Mouse (Mus musculus) forebrain, embryonic 14.5 days (tissue): ENCODE measurements at regions not wholly inside any gene's neighbourhood (a gene's known extent, or its start where the extent isn't known, plus 50 kb on each side); places are given as distances from the start of the nearest gene placed in this dataset.
A peak's percentile ranks its signal among the peaks of the same experiment; 100 is the strongest.

Source experiments
- ATAC-seq: fragments of 200-750 bp; cut with Nextera tagmentation; 2 replicates; pipeline ENCODE4 v1.8.0; 2017; ENCODE audit warnings: mild to moderate bottlenecking, moderate library complexity
- DNase-seq: peaks from one replicate; pipeline ENCODE4 v3.0.0-alpha.2; 2015; ENCODE audit warnings: low spot score
- H3K27ac ChIP-seq: fragments of 300-500 bp; sonication (generic); 2 replicates; pipeline ENCODE4 v1.5.1; 2014; ENCODE audit warnings: low read depth, mild to moderate bottlenecking, control low read depth, low read length, moderate library complexity
- H3K27me3 ChIP-seq: fragments of 300-500 bp; sonication (generic); replicated peaks from 2 replicates; pipeline ENCODE4 v1.6.1; 2014; ENCODE audit warnings: low read length, control low read depth, mixed read lengths; ENCODE audit not compliant: control insufficient read depth, insufficient read depth
- H3K36me3 ChIP-seq: fragments of 300-500 bp; sonication (generic); 2 replicates; pipeline ENCODE4 v1.6.1; 2014; ENCODE audit warnings: low read length, control low read depth; ENCODE audit not compliant: control insufficient read depth, insufficient read depth
- H3K4me1 ChIP-seq: fragments of 300-500 bp; sonication (generic); 2 replicates; pipeline ENCODE4 v1.6.1; 2014; ENCODE audit warnings: antibody characterized with exemption, low read length, control low read depth; ENCODE audit not compliant: control insufficient read depth, insufficient read depth
- H3K4me2 ChIP-seq: fragments of 300-500 bp; sonication (generic); 2 replicates; pipeline ENCODE4 v1.6.1; 2014; ENCODE audit warnings: mild to moderate bottlenecking, control low read depth, low read length
- H3K4me3 ChIP-seq: fragments of 300-500 bp; sonication (generic); 2 replicates; pipeline ENCODE4 v1.5.1; 2014; ENCODE audit warnings: low read depth, low read length, control low read depth
- H3K9ac ChIP-seq: fragments of 300-500 bp; sonication (generic); 2 replicates; pipeline ENCODE4 v1.6.1; 2014; ENCODE audit warnings: mild to moderate bottlenecking, low read length, control low read depth, moderate library complexity
- H3K9me3 ChIP-seq: fragments of 300-500 bp; sonication (generic); replicated peaks from 2 replicates; pipeline ENCODE4 v1.6.1; 2016; ENCODE audit warnings: low read length, control low read depth, mixed read lengths; ENCODE audit not compliant: control insufficient read depth
- WGBS: fragments of 180-500 bp; shearing (Covaris S2); extraction: QIAGEN DNeasy Blood & Tissue Kit; methylation state at CpG from one replicate; pipeline ENCODE4 v1.1.7; 2014; 5-methylcytosine and 5-hydroxymethylcytosine counted together

DNA sequence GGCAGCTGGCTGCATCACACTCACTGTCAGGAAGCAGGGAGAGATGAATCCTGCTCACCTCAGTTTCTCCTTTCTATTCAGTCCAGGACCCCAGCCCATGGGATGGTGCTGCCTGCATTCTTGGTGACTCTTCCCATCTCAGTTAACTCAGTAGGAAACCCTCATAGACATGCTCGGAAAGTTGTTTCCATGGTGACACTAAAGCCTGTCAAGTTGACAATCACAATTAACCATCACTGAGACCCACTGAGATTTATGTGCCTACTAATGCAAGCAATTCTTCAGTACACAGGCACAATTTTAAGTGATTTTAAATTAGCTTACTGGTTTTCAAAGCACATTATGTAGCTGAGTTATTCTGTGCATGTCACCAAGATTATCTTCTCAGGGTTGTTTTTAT, 83.8 kb upstream of the Slc35f3 start:
- Histone ChIP-seq H3K4me3 (no peak overlapping the region), H3K27ac (no peak overlapping the region), H3K9ac (no peak overlapping the region), H3K9me3 (no peaks in the 10 kb centered on the region), H3K4me2 (no peak overlapping the region), H3K4me1 (no peaks in the 10 kb centered on the region), H3K36me3 (no peaks in the 10 kb centered on the region), H3K27me3 (no peaks in the 10 kb centered on the region)
- ATAC-seq (no peak), DNase-seq (peak; percentile 22)
- 38% methylated on average over 1 of the region's 1 CpGs for WGBS

DNA sequence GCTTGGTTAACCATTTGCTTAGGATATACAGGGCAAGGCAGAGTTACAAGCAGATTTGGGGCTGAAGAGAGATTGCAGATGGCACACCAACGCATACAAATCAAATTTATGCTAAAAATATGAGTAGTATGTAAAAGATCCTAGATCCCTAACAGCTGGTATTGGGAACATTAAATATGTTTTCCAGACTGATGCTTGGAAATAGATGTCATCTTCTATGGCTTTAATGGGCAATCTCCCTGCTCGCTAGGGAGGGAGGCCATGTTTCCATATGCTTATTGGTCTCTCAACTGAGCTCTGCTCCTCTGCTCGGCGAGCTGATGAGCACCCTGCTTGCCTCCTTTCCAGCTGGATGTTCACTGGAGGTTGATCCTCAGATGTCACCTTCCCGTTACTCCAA, 82.0 kb upstream of the Slc35f3 start:
- no peak for ATAC-seq
- 75% methylated on average over 5 of the region's 5 CpGs for WGBS

DNA sequence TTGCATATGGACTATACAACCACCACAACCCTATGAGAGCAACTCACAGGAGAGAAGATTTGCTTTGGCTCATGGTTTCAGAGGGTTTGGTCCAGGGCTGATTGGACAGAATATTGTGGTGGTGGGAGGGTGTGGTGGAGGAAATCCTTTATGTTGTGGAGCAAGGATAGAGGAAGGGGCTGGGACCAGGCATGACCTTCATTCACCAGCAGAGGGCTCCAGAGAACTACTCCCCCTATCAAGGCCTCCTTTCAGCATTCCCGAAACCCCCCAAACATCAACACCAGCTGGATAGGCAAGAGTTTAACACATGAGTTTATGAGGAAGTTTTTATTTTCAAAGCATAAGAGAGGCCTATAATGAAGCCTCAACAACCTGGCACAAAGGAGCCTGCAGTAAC, 76.7 kb upstream of the Slc35f3 start:
- no peak for DNase-seq
- Histone ChIP-seq H3K27me3 (no peaks in the 10 kb centered on the region), H3K9ac (no peak overlapping the region), H3K9me3 (no peaks in the 10 kb centered on the region), H3K27ac (no peak overlapping the region), H3K36me3 (no peaks in the 10 kb centered on the region), H3K4me3 (no peak overlapping the region), H3K4me2 (no peak overlapping the region), H3K4me1 (no peaks in the 10 kb centered on the region)
- WGBS = 33% methylated on average over 1 of the region's 1 CpGs
- ATAC-seq = no peak

More for the DNA sequence above, 82.0 kb upstream of the Slc35f3 start:
- Histone ChIP-seq H3K4me1 (no peaks in the 10 kb centered on the region), H3K27ac (no peak overlapping the region), H3K4me2 (no peak overlapping the region), H3K4me3 (no peak overlapping the region), H3K9ac (no peak overlapping the region), H3K27me3 (no peaks in the 10 kb centered on the region), H3K9me3 (no peaks in the 10 kb centered on the region), H3K36me3 (no peaks in the 10 kb centered on the region)
- no peak for DNase-seq

DNA sequence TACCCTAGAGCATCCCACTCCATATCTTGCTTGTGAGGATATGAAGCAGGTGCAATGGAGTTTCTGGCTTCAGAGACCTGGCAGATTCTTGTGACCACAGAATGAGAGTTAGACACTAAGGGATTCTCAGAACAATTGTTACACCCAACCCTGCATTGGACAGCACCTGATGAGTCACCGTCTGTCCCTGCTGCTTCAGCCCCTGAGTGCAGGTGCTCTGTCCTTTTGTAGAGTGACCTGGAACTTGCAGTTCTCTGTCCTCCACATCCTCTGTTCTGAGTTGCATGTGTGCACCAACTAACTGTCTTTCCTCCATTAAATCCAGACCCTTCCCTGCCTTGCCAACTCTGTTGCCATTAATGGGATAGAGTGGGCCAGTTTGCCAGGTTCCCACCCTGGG, 66.6 kb upstream of the Slc35f3 start:
- Histone ChIP-seq H3K4me1 (no peaks in the 10 kb centered on the region), H3K4me2 (no peak overlapping the region), H3K9ac (no peak overlapping the region), H3K27ac (no peak overlapping the region), H3K4me3 (no peak overlapping the region), H3K27me3 (no peaks in the 10 kb centered on the region), H3K36me3 (no peaks in the 10 kb centered on the region), H3K9me3 (no peaks in the 10 kb centered on the region)
- WGBS = 85% methylated on average over 1 of the region's 1 CpGs
- DNase-seq = no peak
- ATAC-seq = no peak

DNA sequence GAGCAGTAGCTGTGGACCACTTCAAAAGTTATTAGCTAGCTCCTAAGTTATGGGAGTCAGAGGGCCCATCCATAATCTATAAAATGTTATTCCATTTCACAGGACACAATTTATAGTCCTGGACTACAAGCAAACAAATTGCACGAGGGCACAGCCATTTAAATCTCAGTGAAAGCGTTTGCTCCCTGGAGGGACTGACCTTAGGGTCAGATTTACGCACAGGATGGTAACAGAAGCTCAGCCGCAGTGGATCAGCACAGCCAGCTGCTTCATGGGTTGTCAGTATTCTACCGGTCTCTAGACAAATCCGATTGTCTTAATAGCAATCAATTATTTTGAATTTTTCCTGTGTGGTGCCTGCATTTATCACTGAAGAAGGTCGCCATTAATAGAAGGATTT, 65.8 kb upstream of the Slc35f3 start:
- Histone ChIP-seq H3K27me3 (no peaks in the 10 kb centered on the region), H3K9me3 (no peaks in the 10 kb centered on the region), H3K4me2 (no peak overlapping the region), H3K27ac (no peak overlapping the region), H3K4me3 (no peak overlapping the region), H3K4me1 (no peaks in the 10 kb centered on the region), H3K36me3 (no peaks in the 10 kb centered on the region), H3K9ac (no peak overlapping the region)
- 58% methylated on average over 7 of the region's 7 CpGs for WGBS
- DNase-seq (no peak), ATAC-seq (no peak)

DNA sequence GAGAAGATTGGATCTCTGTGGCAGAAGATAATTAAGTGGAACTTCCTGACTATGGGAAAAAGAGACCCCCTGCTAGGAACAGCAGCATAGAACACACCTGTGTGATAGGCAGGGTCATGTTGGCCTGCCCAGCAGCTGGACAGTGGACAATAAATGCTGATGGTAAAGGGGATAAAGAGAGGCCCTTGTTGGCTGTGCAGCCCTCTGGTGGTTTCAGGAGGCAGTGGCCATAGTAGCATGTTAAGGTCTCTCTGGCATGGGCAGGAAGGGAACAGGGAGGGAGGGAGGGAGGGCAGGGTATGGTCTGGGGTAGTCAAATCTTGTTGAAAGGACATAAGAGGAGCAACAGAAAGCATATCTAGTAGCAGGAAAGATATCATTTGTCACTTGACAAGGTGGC, 58.7 kb upstream of the Slc35f3 start:
- H3K36me3 ChIP-seq = no peaks in the 10 kb centered on the region
- no peaks in the 10 kb centered on the region for H3K27me3 ChIP-seq
- ATAC-seq (no peak), DNase-seq (no peak)
- H3K4me2 ChIP-seq = no peak overlapping the region
- no peak overlapping the region for H3K27ac ChIP-seq
- H3K4me3 ChIP-seq = no peak overlapping the region
- no peak overlapping the region for H3K9ac ChIP-seq
- no peaks in the 10 kb centered on the region for H3K9me3 ChIP-seq
- no peaks in the 10 kb centered on the region for H3K4me1 ChIP-seq

DNA sequence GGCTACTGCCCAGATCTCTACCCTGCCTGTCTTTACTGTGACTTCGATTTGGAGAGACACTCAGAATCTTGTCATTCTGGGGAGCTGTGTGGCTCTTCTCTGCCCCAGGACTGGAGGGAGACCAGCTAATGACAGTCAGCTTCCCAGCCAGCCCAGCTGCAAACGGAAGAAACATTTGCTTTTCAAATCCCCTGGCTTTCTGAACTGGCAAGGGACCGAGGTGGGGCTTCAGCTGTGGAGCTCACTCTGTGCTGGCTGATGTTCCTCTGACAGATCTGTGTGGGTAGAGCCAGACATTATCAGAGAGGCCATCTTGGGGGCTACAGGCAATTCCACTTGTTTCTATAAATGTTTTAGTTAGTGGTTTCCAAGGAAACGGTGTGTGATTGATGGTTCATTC, 54.0 kb upstream of the Slc35f3 start:
- Histone ChIP-seq H3K36me3 (no peaks in the 10 kb centered on the region), H3K9me3 (no peaks in the 10 kb centered on the region), H3K27me3 (no peaks in the 10 kb centered on the region), H3K4me2 (no peak overlapping the region), H3K27ac (no peak overlapping the region), H3K4me1 (no peaks in the 10 kb centered on the region), H3K4me3 (no peak overlapping the region), H3K9ac (no peak overlapping the region)
- 71% methylated on average over 4 of the region's 4 CpGs for WGBS
- ATAC-seq = no peak
- no peak for DNase-seq
